Comparison of ENCODE assay signal across 10 mouse cellular contexts in the genomic region with DNA sequence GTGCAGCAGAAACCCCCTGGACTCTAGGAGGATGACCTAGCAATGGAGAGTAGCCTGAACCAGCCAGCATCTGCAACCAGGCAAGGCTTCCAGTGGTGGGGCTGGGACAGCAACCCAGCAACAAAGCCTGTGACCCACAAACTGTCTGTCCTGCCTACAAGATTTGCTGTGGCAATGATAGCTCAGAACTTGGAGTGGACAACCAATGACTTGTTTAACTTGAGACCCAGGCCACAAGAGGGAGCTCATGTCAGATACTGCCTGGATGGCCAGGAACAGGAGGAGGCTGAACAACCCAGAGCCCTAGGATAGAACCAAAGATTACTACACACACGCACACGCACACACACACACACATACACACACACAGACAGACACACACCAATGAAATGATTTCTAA. TPM values are rescaled to one million over a fixed set of nuclear protein-coding genes. Genes with fewer than 3 reads are reported as not detected.
A peak's percentile ranks its signal among the peaks of the same experiment; 100 is the strongest.
DNase-seq lines count a peak whose midpoint lies in the region; ATAC-seq and TF ChIP-seq lines count a peak whose summit lies in the region.
"Had no signal": no experiment of that assay in that cellular context is flagged by ENCODE, and none has a peak within 500 bp of the region (broad histone marks: within the 10 kb centered on the region; RNA-seq: fewer than 3 reads in every experiment).

No protein-coding gene starts in this region.

- peak; percentile 49 for TF ChIP-seq CTCF in lung, embryonic 14.5 days (IDR thresholded peaks at IDR 0.05; ENCODE audit: low read depth)

- peak; percentile 11 for DNase-seq in gastrocnemius, postnatal 14 days
- DNase-seq in gastrocnemius, adult 18-20 months (ENCODE audit: low spot score): no peak
- DNase-seq in 3T3-L1 (ENCODE audit: low read depth, low spot score): peak; percentile 70
- peak; percentile 28 for DNase-seq in T-cell, adult 2 months (ENCODE audit: low spot score)
- DNase-seq in fibroblast of lung, adult 2 months (ENCODE audit: low read depth): peak; percentile 21
- DNase-seq in lung, embryonic 14.5 days: peak; percentile 51

- WGBS in lung, embryonic 14.5 days: 58% methylated on average over 2 of the region's 2 CpGs

- no peak for ATAC-seq in lung, embryonic 14.5 days (ENCODE audit: insufficient read depth)
- ATAC-seq in megakaryocyte, adult 5-6 weeks (ENCODE audit: poor library complexity, severe bottlenecking): no peak
- ATAC-seq in erythroblast, adult 5-6 weeks (replicated peaks; ENCODE audit: low FRiP score, poor library complexity, severe bottlenecking): no peak

- intact Hi-C loops in gastrocnemius, postnatal 14 days (cut with DNase I; ENCODE audit: low total_unique reads): no loop called here

- no peaks in the 10 kb centered on the region for H3K4me1 ChIP-seq in lung, embryonic 14.5 days (ENCODE audit: insufficient read depth)
- H3K4me1 ChIP-seq: hindbrain, embryonic 15.5 days; megakaryocyte, embryonic 14.5 days had no signal

- no peaks in the 10 kb centered on the region for H3K9me3 ChIP-seq in lung, embryonic 14.5 days (ENCODE audit: low read depth, low read length)
- H3K9me3 ChIP-seq: hindbrain, embryonic 15.5 days; megakaryocyte, embryonic 14.5 days had no signal

- no peak overlapping the region for H3K27ac ChIP-seq in lung, embryonic 14.5 days (ENCODE audit: low read depth)
- H3K27ac ChIP-seq: hindbrain, embryonic 15.5 days had no signal

- no peaks in the 10 kb centered on the region for H3K27me3 ChIP-seq in lung, embryonic 14.5 days (ENCODE audit: insufficient read depth, low read length)
- H3K27me3 ChIP-seq: hindbrain, embryonic 15.5 days had no signal

- H3K4me2 ChIP-seq in lung, embryonic 14.5 days: no peak overlapping the region
- H3K4me2 ChIP-seq: hindbrain, embryonic 15.5 days had no signal

- no peaks in the 10 kb centered on the region for H3K36me3 ChIP-seq in lung, embryonic 14.5 days (ENCODE audit: insufficient read depth)
- H3K36me3 ChIP-seq: hindbrain, embryonic 15.5 days had no signal

- H3K9ac ChIP-seq in lung, embryonic 14.5 days: no peak overlapping the region
- H3K9ac ChIP-seq: hindbrain, embryonic 15.5 days had no signal

- H3K4me3 ChIP-seq in lung, embryonic 14.5 days (ENCODE audit: low read depth, low read length): no peak overlapping the region
- H3K4me3 ChIP-seq: hindbrain, embryonic 15.5 days; megakaryocyte, embryonic 14.5 days had no signal

RNA-seq across cellular contexts. Expression of gene Olfr1358, which starts 23.7 kb away (rescaled TPM):
- total RNA-seq in gastrocnemius, postnatal 14 days (2021): not detected
- not detected for total RNA-seq in gastrocnemius, adult 18-20 months (2021)
- not detected in 2 replicates for polyA plus RNA-seq in lung, embryonic 14.5 days (2014; fragmentation: Nextera tagmentation; extraction: Ambion mirVana)
- total RNA-seq in megakaryocyte, adult 5-6 weeks (2015): not detected in 2 replicates
- not detected in 2 replicates for total RNA-seq in megakaryocyte, adult 5-6 weeks (2017)
- total RNA-seq in erythroblast, adult 5-6 weeks (2015; ENCODE audit: low replicate concordance): not detected in 2 replicates
- total RNA-seq in erythroblast, adult 5-6 weeks (2017; ENCODE audit: low replicate concordance): not detected in 2 replicates
- polyA plus RNA-seq: hindbrain, embryonic 15.5 days had no signal

RNA-seq across cellular contexts. Expression of gene Ilvbl, which starts 33.2 kb away (rescaled TPM):
- total RNA-seq in gastrocnemius, postnatal 14 days (2021): 10 to 100 TPM; 14.7 to 16.4 TPM
- total RNA-seq in gastrocnemius, adult 18-20 months (2021): 10 to 100 TPM in 1 of 2 experiments, 1 to 10 TPM in 1; 7.9 to 14.8 TPM
- polyA plus RNA-seq in lung, embryonic 14.5 days (2014; fragmentation: Nextera tagmentation; extraction: Ambion mirVana): 33.2 and 33.3 TPM in 2 replicates
- 16.3 and 19.8 TPM in 2 replicates for total RNA-seq in megakaryocyte, adult 5-6 weeks (2015)
- 8.4 and 8.6 TPM in 2 replicates for total RNA-seq in megakaryocyte, adult 5-6 weeks (2017)
- total RNA-seq in erythroblast, adult 5-6 weeks (2015; ENCODE audit: low replicate concordance): 5.6 and 6.5 TPM in 2 replicates
- 8.4 and 12.7 TPM in 2 replicates for total RNA-seq in erythroblast, adult 5-6 weeks (2017; ENCODE audit: low replicate concordance)

RNA-seq across cellular contexts. Expression of gene Syde1, which starts 50.8 kb away (rescaled TPM):
- 1 to 10 TPM; 6.6 to 7.0 TPM for total RNA-seq in gastrocnemius, postnatal 14 days (2021)
- 1 to 10 TPM; 3.3 to 4.0 TPM for total RNA-seq in gastrocnemius, adult 18-20 months (2021)
- polyA plus RNA-seq in lung, embryonic 14.5 days (2014; fragmentation: Nextera tagmentation; extraction: Ambion mirVana): 27.3 and 29.3 TPM in 2 replicates
- total RNA-seq in megakaryocyte, adult 5-6 weeks (2015): 0.25 TPM in 1 of 2 replicates, not detected in the other
- total RNA-seq in megakaryocyte, adult 5-6 weeks (2017): 0.15 and 0.37 TPM in 2 replicates
- not detected in 2 replicates for total RNA-seq in erythroblast, adult 5-6 weeks (2015; ENCODE audit: low replicate concordance)
- total RNA-seq in erythroblast, adult 5-6 weeks (2017; ENCODE audit: low replicate concordance): 0.14 TPM in 1 of 2 replicates, not detected in the other
